Mouse (Mus musculus): ENCODE data around the gene Ncapd3. TPM values are rescaled to one million over a fixed set of nuclear protein-coding genes. Genes with fewer than 3 reads are reported as not detected.

The Ncapd3 gene
- 36.8 and 42.4 TPM in 2 replicates for polyA plus RNA-seq (2014; fragmentation: Nextera tagmentation; extraction: Ambion mirVana)

DNA sequence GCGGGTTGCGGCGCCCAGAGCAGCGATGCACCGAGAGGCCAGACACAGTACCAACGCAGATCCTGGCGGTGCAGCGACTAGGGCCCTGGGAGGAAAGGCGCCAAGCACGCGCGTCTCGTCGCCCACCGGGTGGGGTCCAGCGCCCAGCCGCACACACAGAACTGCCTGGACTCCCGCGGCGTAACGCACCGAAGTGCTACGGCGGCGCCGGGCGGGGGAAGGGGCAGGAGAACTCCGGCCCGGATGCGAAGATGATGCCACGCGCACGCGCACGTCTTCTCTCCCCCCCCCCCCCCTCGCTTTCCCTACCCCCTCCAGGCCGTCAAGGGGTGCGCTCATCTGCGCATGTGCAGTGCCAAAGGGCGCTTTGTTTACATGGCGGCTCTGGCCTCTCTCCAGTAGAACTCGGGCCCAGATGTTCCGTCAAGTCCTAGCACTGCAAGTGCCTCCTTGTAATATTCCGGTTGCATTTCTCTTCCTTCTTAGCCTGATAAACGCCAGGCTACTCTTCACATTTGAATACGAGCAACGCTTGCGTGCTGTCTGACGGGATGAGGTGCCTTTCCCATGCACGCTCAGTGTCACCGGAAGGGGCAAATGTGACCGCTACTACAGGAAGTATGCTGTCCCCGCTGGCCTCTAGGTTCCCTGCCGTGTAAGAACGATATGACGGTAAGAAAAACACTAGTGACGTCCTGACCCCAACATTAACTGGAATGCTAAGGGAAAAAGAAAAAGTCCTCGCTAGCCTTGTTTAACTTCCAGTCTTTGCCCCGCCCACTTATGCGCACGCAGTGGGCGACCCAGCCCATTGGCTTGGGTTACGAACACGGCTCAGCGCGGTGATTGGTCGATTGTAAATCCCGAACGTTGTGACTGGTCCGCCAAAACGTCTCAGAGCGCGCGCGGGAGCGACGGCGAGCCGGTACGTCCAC lies at the start of gene Ncapd3, which contains the start of gene Vps26b:
Ncapd3 (plus strand) TSS at position 348 of the 935 bp plus-strand sequence.
Vps26b (minus strand) TSS at position 238 of the 935 bp plus-strand sequence.
- ATAC-seq (ENCODE audit: insufficient read depth, low FRiP score, low TSS enrichment) (peak; percentile 95), DNase-seq (ENCODE audit: low spot score) (peak; percentile 99)
- peak within 1 kb of the TSS; percentile 87 for H3K27ac ChIP-seq (ENCODE audit: low read depth, low read length)
- no peaks in the 10 kb centered on the region for H3K36me3 ChIP-seq (ENCODE audit: control insufficient read depth, insufficient read depth, low read length)
- H3K9me3 ChIP-seq (ENCODE audit: control insufficient read depth, low read length), result no peaks in the 10 kb centered on the region
- WGBS, result 1% methylated on average over 61 of the region's 80 CpGs
- H3K4me3 ChIP-seq (ENCODE audit: low read depth, low read length), result peak within 1 kb of the TSS; percentile 97
- peak within 1 kb of the TSS; percentile 90 for H3K9ac ChIP-seq (ENCODE audit: low read length)
- peaks cover 18% of the 10 kb centered on the region for H3K4me1 ChIP-seq (ENCODE audit: control insufficient read depth, insufficient read depth, low read length)
- H3K27me3 ChIP-seq (ENCODE audit: control insufficient read depth, insufficient read depth, low read length), result no peaks in the 10 kb centered on the region
- peak within 1 kb of the TSS; percentile 94 for H3K4me2 ChIP-seq (ENCODE audit: low read depth)

DNA sequence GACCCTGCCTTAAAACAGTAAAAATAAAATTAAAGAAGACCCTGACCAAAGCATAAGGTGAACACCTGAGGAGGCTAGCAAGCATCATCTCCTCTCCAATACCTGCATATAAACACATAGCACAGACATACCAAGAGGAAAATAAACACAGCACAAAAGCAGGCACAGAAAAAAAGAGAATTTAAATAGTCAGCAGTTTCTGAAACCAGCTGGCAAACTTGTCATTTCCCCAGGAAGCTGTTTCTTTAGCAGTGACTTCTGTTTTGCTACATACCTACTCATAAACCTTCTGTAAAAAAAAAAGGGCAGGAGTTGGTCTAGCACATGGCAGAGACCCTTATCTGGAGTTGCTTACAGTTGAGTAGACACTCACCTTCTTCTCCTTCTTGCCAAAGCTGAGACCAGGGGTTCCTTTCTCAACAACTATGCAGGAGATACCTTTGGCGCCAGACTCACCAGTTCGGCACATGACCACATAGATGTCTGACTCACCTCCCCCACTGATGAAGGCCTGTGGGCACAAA lies 44.8 kb upstream of the Ncapd3 start:
- Histone ChIP-seq H3K4me3 (ENCODE audit: low read depth, low read length) (no peak overlapping the region), H3K4me2 (ENCODE audit: low read depth) (no peak overlapping the region), H3K4me1 (ENCODE audit: control insufficient read depth, insufficient read depth, low read length) (no peaks in the 10 kb centered on the region), H3K9ac (ENCODE audit: low read length) (no peak overlapping the region), H3K9me3 (ENCODE audit: control insufficient read depth, low read length) (no peaks in the 10 kb centered on the region), H3K27ac (ENCODE audit: low read depth, low read length) (no peak overlapping the region), H3K36me3 (ENCODE audit: control insufficient read depth, insufficient read depth, low read length) (peaks cover 9% of the 10 kb centered on the region), H3K27me3 (ENCODE audit: control insufficient read depth, insufficient read depth, low read length) (no peaks in the 10 kb centered on the region)
- 90% methylated on average over 2 of the region's 2 CpGs for WGBS
- DNase-seq (ENCODE audit: low spot score) (no peak), ATAC-seq (ENCODE audit: insufficient read depth, low FRiP score, low TSS enrichment) (no peak)

DNA sequence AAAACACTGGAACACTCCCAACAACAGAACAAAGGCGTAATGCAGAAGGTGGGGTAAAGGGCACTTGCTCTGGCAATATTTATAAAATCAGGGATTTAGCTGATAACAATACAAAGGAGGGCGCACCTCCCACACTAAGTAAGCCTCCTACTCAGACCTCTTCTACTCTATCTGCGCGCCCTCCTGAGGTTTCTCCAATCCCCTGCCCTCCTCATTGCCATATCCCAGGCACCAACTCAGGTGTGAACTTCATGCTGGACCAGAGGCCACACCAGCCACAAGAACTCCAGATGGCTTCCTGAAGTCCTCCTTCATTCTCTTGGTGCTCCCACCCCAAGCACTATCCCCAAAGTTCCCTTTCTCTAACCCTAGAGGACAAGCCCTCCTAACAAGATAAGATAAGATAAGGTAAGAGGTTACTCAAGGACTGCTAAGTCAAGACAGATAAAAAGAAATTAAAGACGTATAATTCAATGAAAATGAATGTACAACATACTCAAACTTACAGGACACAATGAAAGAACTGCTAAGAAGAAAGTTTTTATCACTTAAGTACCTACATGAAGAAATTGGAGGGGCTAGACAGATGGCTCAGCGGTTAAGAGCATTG lies 44.2 kb upstream of the Ncapd3 start:
- no peaks in the 10 kb centered on the region for H3K27me3 ChIP-seq (ENCODE audit: control insufficient read depth, insufficient read depth, low read length)
- no peak overlapping the region for H3K4me2 ChIP-seq (ENCODE audit: low read depth)
- DNase-seq (ENCODE audit: low spot score), result no peak
- H3K36me3 ChIP-seq (ENCODE audit: control insufficient read depth, insufficient read depth, low read length), result peaks cover 9% of the 10 kb centered on the region
- H3K27ac ChIP-seq (ENCODE audit: low read depth, low read length), result no peak overlapping the region
- no peak overlapping the region for H3K9ac ChIP-seq (ENCODE audit: low read length)
- no peaks in the 10 kb centered on the region for H3K9me3 ChIP-seq (ENCODE audit: control insufficient read depth, low read length)
- ATAC-seq (ENCODE audit: insufficient read depth, low FRiP score, low TSS enrichment), result no peak
- H3K4me3 ChIP-seq (ENCODE audit: low read depth, low read length), result no peak overlapping the region
- H3K4me1 ChIP-seq (ENCODE audit: control insufficient read depth, insufficient read depth, low read length), result no peaks in the 10 kb centered on the region
- 94% methylated on average over 6 of the region's 6 CpGs for WGBS

DNA sequence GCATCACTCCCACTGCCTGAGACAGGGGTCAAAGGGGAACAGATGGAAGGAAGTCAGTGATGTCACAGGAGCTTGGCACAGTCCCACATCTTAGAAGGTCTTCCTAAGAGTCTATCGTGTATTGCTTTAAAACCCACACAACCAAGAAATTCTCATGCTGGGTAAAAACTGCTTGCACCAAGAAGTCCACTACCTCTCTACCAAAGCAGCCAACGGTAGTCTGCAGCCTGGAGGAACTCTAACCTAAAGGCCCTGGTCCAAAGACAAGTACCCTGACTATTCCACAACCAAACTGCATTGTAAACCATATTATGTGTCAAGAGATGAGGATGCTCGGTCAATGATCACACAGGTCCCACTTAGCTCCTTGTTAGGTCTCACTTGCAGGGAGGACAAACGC lies 39.8 kb upstream of the Ncapd3 start:
- H3K27ac ChIP-seq (ENCODE audit: low read depth, low read length), result no peak overlapping the region
- WGBS, result 87% methylated on average over 4 of the region's 4 CpGs
- H3K4me2 ChIP-seq (ENCODE audit: low read depth), result no peak overlapping the region
- ATAC-seq (ENCODE audit: insufficient read depth, low FRiP score, low TSS enrichment), result no peak
- H3K9me3 ChIP-seq (ENCODE audit: control insufficient read depth, low read length), result no peaks in the 10 kb centered on the region
- no peak overlapping the region for H3K4me3 ChIP-seq (ENCODE audit: low read depth, low read length)
- H3K4me1 ChIP-seq (ENCODE audit: control insufficient read depth, insufficient read depth, low read length), result no peaks in the 10 kb centered on the region
- DNase-seq (ENCODE audit: low spot score), result no peak
- no peaks in the 10 kb centered on the region for H3K27me3 ChIP-seq (ENCODE audit: control insufficient read depth, insufficient read depth, low read length)
- H3K9ac ChIP-seq (ENCODE audit: low read length), result no peak overlapping the region
- peaks cover 6% of the 10 kb centered on the region for H3K36me3 ChIP-seq (ENCODE audit: control insufficient read depth, insufficient read depth, low read length)

DNA sequence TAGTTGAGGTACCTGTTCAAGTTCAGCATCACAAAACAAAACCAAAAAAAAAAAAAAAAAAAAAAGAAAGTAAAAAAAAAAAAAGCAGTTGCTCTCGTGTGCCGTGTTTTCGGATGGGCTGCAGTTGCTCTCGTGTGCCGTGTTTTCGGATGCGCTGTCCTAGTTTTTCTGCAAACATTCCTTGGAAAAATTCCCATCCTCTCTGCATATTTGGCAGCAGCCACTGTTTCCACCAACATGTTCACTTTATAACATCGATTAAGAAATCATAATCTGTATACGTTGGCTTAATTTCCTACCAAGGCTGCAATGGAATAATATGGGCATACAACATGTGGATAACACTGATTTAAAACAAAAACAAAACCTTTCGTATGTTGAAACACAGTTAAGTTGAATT lies 36.9 kb upstream of the Ncapd3 start:
- Histone ChIP-seq H3K36me3 (ENCODE audit: control insufficient read depth, insufficient read depth, low read length) (no peaks in the 10 kb centered on the region; the same call in 1 of the 2 replicates), H3K4me2 (ENCODE audit: low read depth) (no peak overlapping the region), H3K27me3 (ENCODE audit: control insufficient read depth, insufficient read depth, low read length) (no peaks in the 10 kb centered on the region), H3K9me3 (ENCODE audit: control insufficient read depth, low read length) (no peaks in the 10 kb centered on the region), H3K4me1 (ENCODE audit: control insufficient read depth, insufficient read depth, low read length) (peaks cover 1% of the 10 kb centered on the region; the same call in 1 of the 2 replicates), H3K4me3 (ENCODE audit: low read depth, low read length) (no peak overlapping the region), H3K9ac (ENCODE audit: low read length) (no peak overlapping the region), H3K27ac (ENCODE audit: low read depth, low read length) (no peak overlapping the region)
- 96% methylated on average over 10 of the region's 10 CpGs for WGBS
- DNase-seq (ENCODE audit: low spot score) (no peak), ATAC-seq (ENCODE audit: insufficient read depth, low FRiP score, low TSS enrichment) (no peak)

DNA sequence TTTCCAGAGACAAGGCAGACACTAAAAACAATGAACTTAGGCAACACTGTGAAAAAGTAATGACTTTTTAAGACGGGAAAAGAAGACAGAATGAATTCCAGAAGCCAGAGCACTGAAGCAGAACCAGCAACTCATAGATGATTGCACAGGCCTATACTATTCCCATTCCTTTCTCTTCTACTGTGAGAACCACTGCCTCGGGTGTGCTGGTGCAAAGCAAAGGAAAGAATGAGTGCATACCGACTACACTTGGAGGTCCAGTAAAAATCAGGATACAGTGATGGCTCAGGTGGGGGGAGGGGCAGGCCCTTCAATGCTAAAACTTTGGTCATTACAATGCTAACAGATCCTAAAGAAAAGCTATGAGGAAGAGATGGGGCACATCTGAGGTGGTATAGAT lies 36.1 kb upstream of the Ncapd3 start:
- Histone ChIP-seq H3K27ac (ENCODE audit: low read depth, low read length) (no peak overlapping the region), H3K36me3 (ENCODE audit: control insufficient read depth, insufficient read depth, low read length) (no peaks in the 10 kb centered on the region; the same call in 1 of the 2 replicates), H3K9me3 (ENCODE audit: control insufficient read depth, low read length) (no peaks in the 10 kb centered on the region), H3K27me3 (ENCODE audit: control insufficient read depth, insufficient read depth, low read length) (no peaks in the 10 kb centered on the region), H3K4me2 (ENCODE audit: low read depth) (no peak overlapping the region), H3K9ac (ENCODE audit: low read length) (no peak overlapping the region), H3K4me3 (ENCODE audit: low read depth, low read length) (no peak overlapping the region), H3K4me1 (ENCODE audit: control insufficient read depth, insufficient read depth, low read length) (peaks cover 2% of the 10 kb centered on the region; the same call in 1 of the 2 replicates)
- ATAC-seq (ENCODE audit: insufficient read depth, low FRiP score, low TSS enrichment) (no peak), DNase-seq (ENCODE audit: low spot score) (no peak)
- WGBS, result 74% methylated on average over 3 of the region's 3 CpGs

DNA sequence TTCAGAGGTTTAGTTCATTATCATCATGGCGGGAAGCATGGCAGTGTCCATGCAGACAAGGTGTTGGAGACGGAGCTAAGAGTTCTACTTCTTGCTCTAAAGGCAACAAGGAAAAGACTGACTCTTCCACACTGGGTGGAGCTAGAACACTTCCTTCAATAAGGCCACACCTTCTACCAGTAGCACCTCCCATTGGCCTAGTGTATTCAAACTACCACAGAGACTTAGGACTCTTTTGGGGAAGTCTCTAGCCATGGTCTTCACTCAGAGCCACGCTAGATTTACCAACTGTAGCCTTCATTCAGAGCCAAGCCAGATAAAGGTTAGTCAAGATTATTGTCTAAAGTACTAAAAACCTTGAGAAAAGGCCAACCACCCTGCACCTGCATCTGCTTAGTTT lies 32.9 kb upstream of the Ncapd3 start:
- Histone ChIP-seq H3K9ac (ENCODE audit: low read length) (no peak overlapping the region), H3K9me3 (ENCODE audit: control insufficient read depth, low read length) (no peaks in the 10 kb centered on the region), H3K27me3 (ENCODE audit: control insufficient read depth, insufficient read depth, low read length) (no peaks in the 10 kb centered on the region), H3K4me1 (ENCODE audit: control insufficient read depth, insufficient read depth, low read length) (peaks cover 5% of the 10 kb centered on the region; the same call in 1 of the 2 replicates), H3K4me3 (ENCODE audit: low read depth, low read length) (no peak overlapping the region), H3K27ac (ENCODE audit: low read depth, low read length) (no peak overlapping the region), H3K36me3 (ENCODE audit: control insufficient read depth, insufficient read depth, low read length) (no peaks in the 10 kb centered on the region), H3K4me2 (ENCODE audit: low read depth) (no peak overlapping the region)
- WGBS, result 84% methylated on average over 3 of the region's 3 CpGs
- DNase-seq (ENCODE audit: low spot score), result no peak
- ATAC-seq (ENCODE audit: insufficient read depth, low FRiP score, low TSS enrichment), result no peak

DNA sequence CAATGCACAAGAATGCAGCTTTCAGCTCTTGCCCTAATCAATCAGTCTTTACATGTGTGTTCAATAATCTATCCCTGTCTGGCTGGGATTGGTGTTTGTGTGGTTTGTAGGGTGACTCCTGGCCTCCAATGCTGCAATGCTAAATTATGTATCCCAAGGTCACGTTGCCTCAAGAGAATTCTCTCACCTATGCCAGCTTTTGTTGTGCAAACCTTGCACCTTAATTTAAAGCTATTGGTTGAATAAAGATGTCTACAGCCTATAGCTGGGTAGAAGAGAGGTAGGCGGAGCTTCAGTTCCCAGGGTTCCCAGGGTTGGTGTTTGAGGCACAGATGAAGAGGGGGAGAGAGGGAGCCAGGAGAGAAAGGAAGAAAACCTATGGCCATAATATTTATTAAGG lies 32.5 kb upstream of the Ncapd3 start:
- Histone ChIP-seq H3K4me1 (ENCODE audit: control insufficient read depth, insufficient read depth, low read length) (peaks cover 5% of the 10 kb centered on the region; the same call in 1 of the 2 replicates), H3K9ac (ENCODE audit: low read length) (no peak overlapping the region), H3K27ac (ENCODE audit: low read depth, low read length) (no peak overlapping the region), H3K27me3 (ENCODE audit: control insufficient read depth, insufficient read depth, low read length) (no peaks in the 10 kb centered on the region), H3K4me2 (ENCODE audit: low read depth) (no peak overlapping the region), H3K9me3 (ENCODE audit: control insufficient read depth, low read length) (no peaks in the 10 kb centered on the region), H3K36me3 (ENCODE audit: control insufficient read depth, insufficient read depth, low read length) (no peaks in the 10 kb centered on the region), H3K4me3 (ENCODE audit: low read depth, low read length) (no peak overlapping the region)
- 87% methylated on average over 2 of the region's 2 CpGs for WGBS
- DNase-seq (ENCODE audit: low spot score) (no peak), ATAC-seq (ENCODE audit: insufficient read depth, low FRiP score, low TSS enrichment) (no peak)

All from neural tube, embryonic 11.5 days (tissue).